Mouse (Mus musculus) MEL-GATA-1-ER (cell line): ENCODE measurements around the gene Rps15.
A peak's percentile ranks its signal among the peaks of the same experiment; 100 is the strongest.

Source experiments
- DNase-seq: peaks from one replicate; pipeline ENCODE4 v3.0.0-alpha.2; 2012; ENCODE audit warnings: low read depth; ENCODE audit errors: extremely low read depth

The Rps15 gene

GRCm38 (mm10) chr10:80314494-80315001 lies 22.3 kb downstream of the Rps15 start:
- no peak for DNase-seq

- DNase-seq = no peak
Measured at GRCm38 (mm10) chr10:80315315-80315714, 23.1 kb downstream of the Rps15 start.

GRCm38 (mm10) chr10:80316359-80316781 lies 24.1 kb downstream of the Rps15 start:
- no peak for DNase-seq

- no peak for DNase-seq
Measured at GRCm38 (mm10) chr10:80317011-80317410, 24.8 kb downstream of the Rps15 start.

GRCm38 (mm10) chr10:80320340-80320760 lies 28.1 kb downstream of the Rps15 start, which contains the start of gene 2310011J03Rik:
TSS of gene 2310011J03Rik (minus strand) at chr10:80320537.
- DNase-seq = peak; percentile 86

GRCm38 (mm10) chr10:80321014-80321669 lies 28.9 kb downstream of the Rps15 start:
- no peak for DNase-seq

- no peak for DNase-seq
Measured at GRCm38 (mm10) chr10:80321670-80322581, 29.7 kb downstream of the Rps15 start.

GRCm38 (mm10) chr10:80322811-80323211 lies 30.6 kb downstream of the Rps15 start:
- no peak for DNase-seq

- DNase-seq = no peak
Measured at GRCm38 (mm10) chr10:80323261-80324119, 31.2 kb downstream of the Rps15 start.

GRCm38 (mm10) chr10:80324120-80325037 lies 32.1 kb downstream of the Rps15 start:
- DNase-seq = peak; percentile 77

- DNase-seq = no peak
Measured at GRCm38 (mm10) chr10:80325045-80325444, 32.8 kb downstream of the Rps15 start.

GRCm38 (mm10) chr10:80329273-80330081 lies 37.2 kb downstream of the Rps15 start, which contains the start of the genes Pcsk4 and Reep6:
TSS of gene Pcsk4 (minus strand) at chr10:80329498.
TSS of gene Reep6 (plus strand) at chr10:80329953.
- peak; percentile 94 for DNase-seq

- DNase-seq = no peak
Measured at GRCm38 (mm10) chr10:80330084-80330483, 37.8 kb downstream of the Rps15 start.

GRCm38 (mm10) chr10:80330888-80331287 lies 38.6 kb downstream of the Rps15 start:
- DNase-seq = no peak

- DNase-seq = no peak
Measured at GRCm38 (mm10) chr10:80331636-80332524, 39.6 kb downstream of the Rps15 start.

- no peak for DNase-seq
Measured at GRCm38 (mm10) chr10:80332525-80332989, 40.3 kb downstream of the Rps15 start.

GRCm38 (mm10) chr10:80336263-80336662 lies 44.0 kb downstream of the Rps15 start:
- DNase-seq = no peak
